Mouse (Mus musculus): Measurements from ENCODE around the gene Adamts9. TPM values are rescaled to one million over a fixed set of nuclear protein-coding genes. Genes with fewer than 3 reads are reported as not detected.

The Adamts9 gene
- total RNA-seq, 2 experiments from 2014 or later, result 5.7 to 7.9 TPM

DNA sequence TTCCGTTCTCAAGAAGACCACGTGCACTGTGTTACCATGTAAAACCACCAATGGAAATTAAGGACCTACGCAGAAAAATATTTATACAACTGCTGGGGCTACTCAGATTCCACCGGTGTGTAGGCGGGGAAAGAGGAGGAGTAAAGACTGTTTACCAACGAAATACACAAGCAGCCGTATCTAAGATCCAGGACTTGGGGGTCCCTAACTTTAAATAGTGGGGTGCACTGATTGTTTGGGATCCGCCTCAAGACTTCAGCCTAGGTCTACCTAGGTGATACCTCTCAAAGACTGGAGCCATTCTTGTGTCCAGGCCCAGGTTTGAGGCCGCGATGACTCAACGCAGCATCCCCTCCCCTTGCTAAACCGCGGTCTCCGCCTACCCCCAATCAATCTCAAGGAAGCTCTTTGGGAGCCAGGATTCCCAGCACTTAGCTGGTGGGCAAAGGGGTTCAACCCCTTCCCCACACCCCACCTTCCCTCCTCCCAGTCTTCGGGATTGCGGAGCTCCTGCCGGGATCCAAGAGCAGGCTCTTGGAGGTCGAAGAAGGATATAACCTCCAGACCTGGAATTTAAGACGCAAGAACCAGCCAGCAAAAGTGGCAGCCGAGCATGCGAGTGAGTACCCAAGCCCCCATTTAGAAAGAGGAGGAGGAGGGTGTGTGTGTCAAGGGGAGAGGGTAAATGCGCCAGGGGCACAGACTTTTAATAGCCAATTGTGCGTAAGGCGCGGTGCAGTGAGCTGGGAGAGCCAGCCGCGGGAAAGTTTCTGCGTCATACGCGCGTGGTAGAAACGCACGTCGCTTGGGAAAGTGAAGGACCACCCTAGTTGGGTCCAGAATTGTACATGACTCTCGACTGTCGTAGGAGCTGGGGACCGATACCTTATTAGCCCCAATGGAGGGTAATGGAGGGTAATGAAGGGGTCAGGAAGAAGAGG lies 2.8 kb downstream of the Adamts9 start:
- DNase-seq (ENCODE audit: extremely low spot score in 1 of 2, low spot score in 2 of 2), result peak in 1 of 2 experiments; percentile 49
- intact Hi-C loops (cut with DNase I), result loop anchor here (5.0 to 10.0 kb wide), 2 partner anchors 156 to 502 kb away; no protein-coding TSS in a partner anchor

DNA sequence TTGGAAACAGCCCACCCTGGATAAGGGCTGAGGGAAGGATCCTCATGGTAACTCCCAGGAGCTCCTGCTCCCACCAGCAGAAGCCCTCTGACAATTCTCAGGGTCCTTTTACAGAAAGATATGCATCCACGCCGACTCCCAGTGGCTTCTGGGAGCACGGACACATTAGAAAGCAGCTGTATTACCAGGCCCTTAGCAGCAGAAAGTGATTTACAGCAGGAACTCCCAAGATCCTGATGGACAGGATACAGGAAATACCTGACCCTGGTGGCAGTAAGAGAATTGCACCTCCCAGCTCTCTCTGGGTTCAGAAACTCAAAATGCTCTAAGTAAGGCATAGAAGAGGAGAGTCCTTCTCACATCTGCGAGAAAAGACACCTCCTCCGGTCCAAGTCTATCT lies 15.0 kb downstream of the Adamts9 start:
- no peak for DNase-seq (ENCODE audit: extremely low spot score in 1 of 2, low spot score in 2 of 2)
- intact Hi-C loops (cut with DNase I), result no loop called here

DNA sequence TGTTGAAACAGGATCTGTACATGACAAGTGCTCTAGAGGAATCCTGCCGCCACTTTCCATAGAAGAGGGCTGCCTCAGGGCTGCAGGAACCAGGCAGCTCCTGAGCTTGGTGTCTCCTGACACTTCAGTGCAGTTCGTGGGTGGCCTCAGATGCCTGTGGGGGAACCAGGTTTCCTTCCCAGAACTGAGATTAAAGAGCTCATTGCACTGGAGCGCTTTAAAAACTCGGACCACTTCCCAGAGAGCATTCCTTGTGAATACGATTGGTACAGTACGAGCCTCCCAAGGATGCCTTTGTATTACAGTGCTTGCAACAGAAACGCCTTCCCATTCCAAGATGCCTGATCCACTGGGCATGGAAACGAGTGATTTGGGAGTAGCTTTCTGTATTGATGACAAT lies 18.8 kb downstream of the Adamts9 start:
- intact Hi-C loops (cut with DNase I), result no loop called here
- DNase-seq (ENCODE audit: extremely low spot score in 1 of 2, low spot score in 2 of 2), result no peak

DNA sequence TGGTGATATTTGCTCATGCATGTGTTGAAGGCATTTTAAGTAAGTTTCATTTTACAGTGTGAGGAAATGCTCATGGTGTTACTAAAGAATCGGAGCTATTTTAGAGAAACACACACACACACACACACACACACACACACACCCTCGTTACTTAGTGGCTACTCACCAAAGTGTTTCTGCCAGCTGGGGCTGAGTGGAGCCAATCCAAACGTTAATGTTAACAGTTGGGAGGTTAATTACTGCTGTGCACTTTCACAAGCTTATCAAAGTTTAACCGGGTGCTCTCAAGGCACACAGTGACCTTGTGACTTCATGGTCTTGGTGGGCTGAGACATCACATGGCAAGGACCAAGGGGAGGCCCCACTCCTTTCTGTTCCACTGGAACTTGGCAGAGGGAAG lies 21.4 kb downstream of the Adamts9 start:
- intact Hi-C loops (cut with DNase I), result no loop called here
- DNase-seq (ENCODE audit: extremely low spot score in 1 of 2, low spot score in 2 of 2), result no peak

- intact Hi-C loops (cut with DNase I), result no loop called here
- no peak for DNase-seq (ENCODE audit: extremely low spot score in 1 of 2, low spot score in 2 of 2)
Measured at GRCm38 (mm10) chr6:92920938-92921689, 22.2 kb downstream of the Adamts9 start.

DNA sequence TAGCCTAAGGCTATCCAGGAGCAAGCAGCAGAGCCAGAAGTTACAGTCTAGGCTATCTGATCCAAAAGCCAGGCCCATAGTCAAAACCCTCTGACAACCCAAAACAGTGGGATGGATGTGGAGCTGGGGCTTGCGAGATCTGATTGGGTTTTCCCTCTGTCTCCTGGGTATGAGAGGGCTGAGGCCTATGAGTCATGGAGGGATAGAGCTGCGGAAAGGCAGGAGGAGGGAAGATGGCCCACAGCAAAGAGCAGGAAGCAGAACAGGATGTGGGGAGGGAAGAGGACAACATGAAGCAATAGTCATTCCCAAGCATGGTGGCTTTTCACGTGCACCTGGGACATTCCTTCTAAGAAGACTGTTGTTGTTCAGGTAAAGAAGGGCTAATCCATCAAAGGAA lies 32.7 kb downstream of the Adamts9 start:
- intact Hi-C loops (cut with DNase I), result no loop called here
- DNase-seq (ENCODE audit: extremely low spot score in 1 of 2, low spot score in 2 of 2), result no peak

GRCm38 (mm10) chr6:92909361-92909760 lies 33.9 kb downstream of the Adamts9 start:
- no peak for DNase-seq (ENCODE audit: extremely low spot score in 1 of 2, low spot score in 2 of 2)
- intact Hi-C loops (cut with DNase I), result no loop called here

- intact Hi-C loops (cut with DNase I), result no loop called here
- no peak for DNase-seq (ENCODE audit: extremely low spot score in 1 of 2, low spot score in 2 of 2)
Measured at GRCm38 (mm10) chr6:92905922-92906321, 37.4 kb downstream of the Adamts9 start.

- DNase-seq (ENCODE audit: extremely low spot score in 1 of 2, low spot score in 2 of 2), result no peak
- intact Hi-C loops (cut with DNase I), result no loop called here
Measured at GRCm38 (mm10) chr6:92904491-92904890, 38.8 kb downstream of the Adamts9 start.

GRCm38 (mm10) chr6:92904037-92904436 lies 39.3 kb downstream of the Adamts9 start:
- DNase-seq (ENCODE audit: extremely low spot score in 1 of 2, low spot score in 2 of 2), result no peak
- intact Hi-C loops (cut with DNase I), result no loop called here

DNA sequence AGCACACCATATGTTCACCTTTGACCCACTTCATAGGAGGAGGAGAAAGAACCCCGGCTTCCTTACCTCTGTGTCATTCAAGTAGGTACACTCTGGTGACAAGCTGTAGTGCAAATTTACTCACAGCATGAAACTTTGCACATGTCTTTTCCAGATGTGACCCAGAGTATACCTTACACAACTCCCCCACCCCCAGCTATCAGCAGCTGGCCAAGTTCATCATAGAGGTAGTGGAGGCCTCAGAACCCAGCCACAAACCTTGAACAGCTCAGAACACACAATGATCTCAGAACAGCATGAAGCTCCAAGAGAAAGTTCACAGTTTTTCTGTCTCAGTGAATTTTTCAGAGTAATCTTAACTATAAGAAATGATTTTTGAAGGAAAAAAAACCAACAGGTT lies 51.8 kb downstream of the Adamts9 start:
- intact Hi-C loops (cut with DNase I), result no loop called here

GRCm38 (mm10) chr6:92883131-92883900 lies 60.0 kb downstream of the Adamts9 start:
- intact Hi-C loops (cut with DNase I), result no loop called here
- no peak for DNase-seq (ENCODE audit: extremely low spot score in 1 of 2, low spot score in 2 of 2)

More for the DNA sequence above, 51.8 kb downstream of the Adamts9 start:
- DNase-seq (ENCODE audit: extremely low spot score in 1 of 2, low spot score in 2 of 2), result no peak

DNA sequence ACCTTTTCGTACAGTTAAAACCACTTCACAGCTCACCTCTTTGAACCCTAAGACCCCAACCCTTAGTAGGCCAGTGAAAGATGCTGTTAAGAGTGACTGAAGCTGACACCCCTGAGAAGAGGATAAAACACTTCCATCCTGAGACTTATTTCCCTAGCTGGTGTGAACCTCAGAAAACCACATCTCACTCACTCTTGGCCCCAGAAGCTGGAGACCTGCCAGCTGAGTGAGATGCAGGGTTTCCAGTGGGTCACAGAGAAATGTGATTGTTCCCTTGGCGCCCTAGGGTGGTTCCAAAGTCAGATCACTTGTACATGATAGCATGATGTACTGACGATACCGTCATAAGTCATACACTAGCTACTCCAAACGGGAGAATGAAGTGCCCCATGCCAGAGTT lies 60.8 kb downstream of the Adamts9 start:
- no peak for DNase-seq (ENCODE audit: extremely low spot score in 1 of 2, low spot score in 2 of 2)
- intact Hi-C loops (cut with DNase I), result no loop called here

DNA sequence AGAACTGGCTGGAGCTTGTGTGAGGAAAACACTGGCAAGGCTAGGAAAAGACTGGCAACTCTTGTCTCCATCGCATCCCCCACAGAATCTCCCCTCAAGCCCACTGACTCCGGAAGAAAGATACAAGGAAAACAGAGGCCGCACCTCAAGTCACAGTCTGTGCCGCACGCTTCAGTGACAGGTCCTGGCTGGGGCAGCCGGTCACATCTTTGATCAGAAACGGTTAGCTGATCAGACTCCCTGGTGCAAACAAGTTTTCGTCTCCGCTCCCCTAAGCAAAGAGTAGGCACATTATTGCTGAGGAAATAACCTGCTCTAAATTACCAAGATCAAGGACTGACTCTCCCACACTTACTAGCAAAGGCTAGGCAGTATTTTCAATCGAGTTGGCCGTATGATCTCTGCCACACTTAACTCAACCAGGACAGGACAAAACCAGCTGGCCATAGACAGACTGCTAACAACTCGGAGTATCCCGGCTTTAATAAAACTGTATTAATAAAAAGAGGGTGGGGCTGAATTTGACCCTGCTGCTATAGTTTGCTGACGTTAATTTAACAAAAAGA lies 63.5 kb downstream of the Adamts9 start:
- intact Hi-C loops (cut with DNase I), result no loop called here

GRCm38 (mm10) chr6:92878771-92879170 lies 64.5 kb downstream of the Adamts9 start:
- intact Hi-C loops (cut with DNase I), result no loop called here
- DNase-seq (ENCODE audit: extremely low spot score in 1 of 2, low spot score in 2 of 2), result no peak

More for the DNA sequence above, 63.5 kb downstream of the Adamts9 start:
- DNase-seq (ENCODE audit: extremely low spot score in 1 of 2, low spot score in 2 of 2), result no peak

DNA sequence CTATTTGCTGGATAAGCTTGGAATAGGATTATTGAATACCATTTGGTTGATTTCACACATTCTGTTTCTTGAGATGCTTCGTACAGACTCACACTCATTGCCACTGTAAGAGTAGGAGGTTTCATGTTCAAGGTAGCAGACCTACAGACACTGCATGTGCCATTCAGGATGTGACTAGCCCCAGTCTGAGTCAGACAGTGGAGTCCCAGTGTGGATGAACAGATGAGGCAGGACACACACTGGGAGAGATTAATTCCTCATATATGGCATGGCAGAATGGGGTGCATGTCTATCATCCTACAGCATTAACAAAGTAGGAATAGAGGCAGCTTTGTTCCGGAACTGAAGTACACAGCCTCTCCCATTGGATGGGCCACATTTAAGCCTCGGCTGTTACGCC lies 66.1 kb downstream of the Adamts9 start:
- no peak for DNase-seq (ENCODE audit: extremely low spot score in 1 of 2, low spot score in 2 of 2)
- intact Hi-C loops (cut with DNase I), result no loop called here

DNA sequence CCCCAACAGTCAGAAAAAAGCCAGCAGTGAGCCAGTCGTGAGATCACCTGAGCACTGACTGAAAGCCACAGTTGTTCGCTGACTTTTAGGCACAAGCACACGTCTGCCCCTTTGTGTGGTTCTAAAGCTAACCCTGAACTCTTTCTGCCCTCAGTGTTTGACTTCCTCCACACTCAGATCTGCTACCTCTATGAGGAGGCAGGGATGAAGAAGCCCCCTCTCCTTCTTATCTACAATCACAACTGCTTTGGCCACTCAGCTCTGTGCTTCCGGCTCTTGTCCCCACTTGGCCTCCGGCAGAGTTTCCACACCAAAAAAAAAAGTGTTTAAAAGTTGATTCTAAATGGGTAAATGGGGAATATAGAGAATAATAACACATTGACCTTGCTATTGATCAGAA lies 67.2 kb downstream of the Adamts9 start:
- intact Hi-C loops (cut with DNase I), result no loop called here
- DNase-seq (ENCODE audit: extremely low spot score in 1 of 2, low spot score in 2 of 2), result no peak

DNA sequence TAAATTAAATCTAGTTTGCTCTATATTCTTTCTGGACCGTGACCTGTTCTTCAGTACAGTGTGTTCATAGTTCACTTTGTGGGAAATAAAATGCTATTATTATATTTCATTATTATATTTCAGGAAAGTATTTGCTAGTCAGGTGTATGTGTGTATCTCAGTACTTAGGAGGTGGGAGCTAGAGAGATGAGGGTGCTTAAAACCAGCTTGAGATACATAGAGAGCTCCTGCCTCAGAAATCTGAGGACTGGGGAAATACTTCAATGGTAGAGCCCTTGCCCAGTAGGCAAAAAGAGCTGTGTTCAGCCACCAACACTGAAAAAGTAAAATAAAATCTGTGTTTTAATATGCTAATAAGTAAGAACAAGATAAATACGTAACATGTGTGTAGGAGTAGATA lies 68.0 kb downstream of the Adamts9 start:
- intact Hi-C loops (cut with DNase I), result no loop called here
- DNase-seq (ENCODE audit: extremely low spot score in 1 of 2, low spot score in 2 of 2), result no peak

GRCm38 (mm10) chr6:92874854-92875253 lies 68.4 kb downstream of the Adamts9 start:
- intact Hi-C loops (cut with DNase I), result no loop called here

More at GRCm38 (mm10) chr6:92874854-92875253, 68.4 kb downstream of the Adamts9 start:
- DNase-seq (ENCODE audit: extremely low spot score in 1 of 2, low spot score in 2 of 2), result no peak
